Mouse (Mus musculus): ENCODE measurements around the gene Susd6. TPM values are rescaled to one million over a fixed set of nuclear protein-coding genes. Genes with fewer than 3 reads are reported as not detected.
A peak's percentile ranks its signal among the peaks of the same experiment; 100 is the strongest.

Susd6 gene
- polyA plus RNA-seq (2012; rRNA removed), result 45.8 and 47.4 TPM in 2 replicates

- peak; percentile 98 for DNase-seq (ENCODE audit: low spot score)
Measured at GRCm38 (mm10) chr12:80789849-80790694, at the start of gene Susd6. Gene Susd6 (plus strand): TSS chr12:80790510.

GRCm38 (mm10) chr12:80744614-80745013, 45.7 kb upstream of the Susd6 start:
- DNase-seq (ENCODE audit: low spot score), result no peak

- no peak for DNase-seq (ENCODE audit: low spot score)
Measured at GRCm38 (mm10) chr12:80746031-80746813, 44.1 kb upstream of the Susd6 start.

- DNase-seq (ENCODE audit: low spot score), result no peak
Measured at GRCm38 (mm10) chr12:80751556-80751955, 38.8 kb upstream of the Susd6 start.

- peak; percentile 59 for DNase-seq (ENCODE audit: low spot score)
Measured at GRCm38 (mm10) chr12:80757751-80758558, 32.4 kb upstream of the Susd6 start.

GRCm38 (mm10) chr12:80758559-80759386, 31.5 kb upstream of the Susd6 start:
- DNase-seq (ENCODE audit: low spot score), result peak; percentile 46

GRCm38 (mm10) chr12:80759387-80759712, 31.0 kb upstream of the Susd6 start:
- no peak for DNase-seq (ENCODE audit: low spot score)

- DNase-seq (ENCODE audit: low spot score), result no peak
Measured at GRCm38 (mm10) chr12:80759713-80760395, 30.5 kb upstream of the Susd6 start.

GRCm38 (mm10) chr12:80760396-80760801, 29.9 kb upstream of the Susd6 start, which contains the start of gene Ccdc177:
Gene Ccdc177 (minus strand): TSS chr12:80760687.
- DNase-seq (ENCODE audit: low spot score), result peak; percentile 34

- DNase-seq (ENCODE audit: low spot score), result no peak
Measured at GRCm38 (mm10) chr12:80762982-80763381, 27.3 kb upstream of the Susd6 start.

GRCm38 (mm10) chr12:80764116-80764515, 26.2 kb upstream of the Susd6 start:
- no peak for DNase-seq (ENCODE audit: low spot score)

GRCm38 (mm10) chr12:80769697-80770096, 20.6 kb upstream of the Susd6 start:
- DNase-seq (ENCODE audit: low spot score), result peak; percentile 60

- no peak for DNase-seq (ENCODE audit: low spot score)
Measured at GRCm38 (mm10) chr12:80774786-80775185, 15.5 kb upstream of the Susd6 start.

- DNase-seq (ENCODE audit: low spot score), result no peak
Measured at GRCm38 (mm10) chr12:80776046-80776634, 14.2 kb upstream of the Susd6 start.

- DNase-seq (ENCODE audit: low spot score), result no peak
Measured at GRCm38 (mm10) chr12:80778188-80778936, 11.9 kb upstream of the Susd6 start.

- DNase-seq (ENCODE audit: low spot score), result no peak
Measured at GRCm38 (mm10) chr12:80779760-80780159, 10.6 kb upstream of the Susd6 start.

- DNase-seq (ENCODE audit: low spot score), result no peak
Measured at GRCm38 (mm10) chr12:80782190-80782589, 8.1 kb upstream of the Susd6 start.

- DNase-seq (ENCODE audit: low spot score), result no peak
Measured at GRCm38 (mm10) chr12:80782892-80783291, 7.4 kb upstream of the Susd6 start.

GRCm38 (mm10) chr12:80783889-80784288, 6.4 kb upstream of the Susd6 start:
- no peak for DNase-seq (ENCODE audit: low spot score)
